10 mouse cellular contexts compared by ENCODE assay signal in the genomic region with DNA sequence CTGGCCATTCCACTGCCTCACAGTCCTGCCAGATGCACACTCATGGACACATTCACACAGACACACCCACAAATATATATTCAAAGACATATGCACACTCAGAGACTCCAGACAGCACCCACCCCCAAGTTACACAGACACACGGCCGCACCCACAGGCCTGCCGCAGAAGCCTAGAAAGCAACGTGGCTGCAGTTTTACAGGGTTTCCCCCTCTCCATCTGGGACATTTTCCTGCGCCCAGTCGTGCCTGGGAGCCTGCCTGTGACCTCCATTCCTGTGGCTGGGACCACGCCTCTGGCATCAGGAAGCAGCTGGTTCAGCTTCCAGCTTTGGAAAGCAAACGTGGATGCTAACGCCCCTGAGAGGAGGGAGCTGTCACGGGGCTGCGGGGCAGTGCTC. TPM values are rescaled to one million over a fixed set of nuclear protein-coding genes. Genes with fewer than 3 reads are reported as not detected.
DNase-seq lines count a peak whose midpoint lies in the region; ATAC-seq and TF ChIP-seq lines count a peak whose summit lies in the region.
"Had no signal": no experiment of that assay in that cellular context is flagged by ENCODE, and none has a peak within 500 bp of the region (broad histone marks: within the 10 kb centered on the region; RNA-seq: fewer than 3 reads in every experiment).

No protein-coding gene starts in this region.

- no peak for TF ChIP-seq CTCF in gastrocnemius, adult 2 months (IDR thresholded peaks at IDR 0.05)
- TF ChIP-seq CTCF in midbrain, postnatal 0 days (IDR thresholded peaks at IDR 0.05), result no peak

- no peaks in the 10 kb centered on the region for H3K36me3 ChIP-seq in midbrain, postnatal 0 days (ENCODE audit: insufficient read depth, low read length)
- no peaks in the 10 kb centered on the region for H3K36me3 ChIP-seq in midbrain, embryonic 16.5 days (ENCODE audit: control insufficient read depth, insufficient read depth, low read length)
- H3K36me3 ChIP-seq in limb, embryonic 10.5 days, result no peaks in the 10 kb centered on the region
- H3K36me3 ChIP-seq: forebrain, embryonic 12.5 days; liver, embryonic 13.5 days had no signal

- H3K9ac ChIP-seq in midbrain, postnatal 0 days (replicated peaks; ENCODE audit: low read length, poor library complexity, severe bottlenecking), result no peak overlapping the region
- H3K9ac ChIP-seq in midbrain, embryonic 16.5 days (ENCODE audit: low read depth, low read length), result no peak overlapping the region
- H3K9ac ChIP-seq: forebrain, embryonic 12.5 days; liver, embryonic 13.5 days had no signal

- no peak for ATAC-seq in midbrain, postnatal 0 days (ENCODE audit: low FRiP score)
- no peak for ATAC-seq in midbrain, embryonic 16.5 days

- H3K9me3 ChIP-seq in midbrain, postnatal 0 days (ENCODE audit: low read length), result no peaks in the 10 kb centered on the region
- no peaks in the 10 kb centered on the region for H3K9me3 ChIP-seq in midbrain, embryonic 16.5 days (replicated peaks; ENCODE audit: control insufficient read depth, low read length, poor library complexity, severe bottlenecking)
- H3K9me3 ChIP-seq in limb, embryonic 10.5 days (replicated peaks), result no peaks in the 10 kb centered on the region
- H3K9me3 ChIP-seq: forebrain, embryonic 12.5 days; liver, embryonic 13.5 days had no signal

- intact Hi-C loops in gastrocnemius, adult 2 months (cut with DNase I), result loop anchor here (5.0 kb wide), 1 partner anchor 41 kb away; no protein-coding TSS in a partner anchor
- intact Hi-C loops in heart, postnatal 25 days (cut with DNase I), result no loop called here

- no peaks in the 10 kb centered on the region; the same call in 1 of the 2 replicates for H3K27me3 ChIP-seq in midbrain, postnatal 0 days (ENCODE audit: insufficient read depth, low read length)
- H3K27me3 ChIP-seq in midbrain, embryonic 16.5 days (ENCODE audit: control insufficient read depth, insufficient read depth, low read depth, low read length), result no peaks in the 10 kb centered on the region
- H3K27me3 ChIP-seq in limb, embryonic 10.5 days (ENCODE audit: low read depth, poor library complexity, severe bottlenecking), result no peaks in the 10 kb centered on the region

- no peak overlapping the region for H3K4me2 ChIP-seq in midbrain, postnatal 0 days (ENCODE audit: low read depth, low read length, poor library complexity, severe bottlenecking)
- H3K4me2 ChIP-seq in midbrain, embryonic 16.5 days (ENCODE audit: low read length), result no peak overlapping the region
- H3K4me2 ChIP-seq: forebrain, embryonic 12.5 days; liver, embryonic 13.5 days had no signal

- peaks cover 13% of the 10 kb centered on the region; the same call in 1 of the 2 replicates for H3K4me1 ChIP-seq in midbrain, postnatal 0 days (ENCODE audit: insufficient read depth, low read length)
- H3K4me1 ChIP-seq in midbrain, embryonic 16.5 days (ENCODE audit: control insufficient read depth, insufficient read depth, low read length), result peaks cover 25% of the 10 kb centered on the region
- H3K4me1 ChIP-seq in limb, embryonic 10.5 days, result peaks cover 76% of the 10 kb centered on the region
- H3K4me1 ChIP-seq: liver, embryonic 13.5 days had no signal

- peak overlapping the region; percentile 38 for H3K27ac ChIP-seq in gastrocnemius, adult 2 months
- H3K27ac ChIP-seq in midbrain, postnatal 0 days (ENCODE audit: low read depth, low read length), result 0 out of 2 replicates have a peak overlapping the region, but pooled peaks have one; percentile 18
- no peak overlapping the region for H3K27ac ChIP-seq in midbrain, embryonic 16.5 days (ENCODE audit: low read length)
- peak overlapping the region; percentile 53; the same call in 1 of the 2 replicates for H3K27ac ChIP-seq in limb, embryonic 10.5 days
- H3K27ac ChIP-seq: forebrain, embryonic 12.5 days; liver, embryonic 13.5 days had no signal

- no peak overlapping the region for H3K4me3 ChIP-seq in gastrocnemius, adult 2 months
- H3K4me3 ChIP-seq in midbrain, postnatal 0 days (ENCODE audit: low read depth, low read length), result no peak overlapping the region
- H3K4me3 ChIP-seq in midbrain, embryonic 16.5 days (ENCODE audit: low read depth, low read length), result no peak overlapping the region
- H3K4me3 ChIP-seq in limb, embryonic 10.5 days, result no peak overlapping the region
- H3K4me3 ChIP-seq: forebrain, embryonic 12.5 days; liver, embryonic 13.5 days had no signal

- no peak for DNase-seq in gastrocnemius, adult 2 months
- DNase-seq in gastrocnemius, postnatal 25 days, result no peak
- DNase-seq in midbrain, postnatal 0 days (ENCODE audit: low spot score), result no peak
- DNase-seq in limb, embryonic 10.5 days (ENCODE audit: low spot score), result no peak
- no peak for DNase-seq in urinary bladder, adult 18-20 months (ENCODE audit: low spot score in 2 of 2)
- DNase-seq in layer of hippocampus, postnatal 10 days (ENCODE audit: low spot score in 2 of 2), result no peak
- DNase-seq in heart, postnatal 25 days (ENCODE audit: low spot score), result no peak
- DNase-seq: liver, embryonic 13.5 days had no signal

- 39% methylated on average over 11 of the region's 11 CpGs for WGBS in midbrain, postnatal 0 days
- WGBS in midbrain, embryonic 16.5 days, result 42% methylated on average over 11 of the region's 11 CpGs
- 39% methylated on average over 11 of the region's 11 CpGs for WGBS in limb, embryonic 10.5 days

RNA-seq across cellular contexts. Expression of gene Sdc3, which starts 46.2 kb away (rescaled TPM):
- total RNA-seq in gastrocnemius, adult 2 months (2021), result 10 to 100 TPM in 1 of 2 experiments, 1 to 10 TPM in 1; 8.5 to 12.5 TPM
- 10 to 100 TPM; 12.6 to 14.4 TPM for total RNA-seq in gastrocnemius, postnatal 25 days (2021)
- 645 and 733 TPM in 2 replicates for total RNA-seq in midbrain, postnatal 0 days (2014; rRNA removed)
- polyA plus RNA-seq in midbrain, postnatal 0 days (2015; fragmentation: Nextera tagmentation; extraction: Ambion mirVana), result 241 and 242 TPM in 2 replicates
- polyA plus RNA-seq in midbrain, embryonic 16.5 days (2015; fragmentation: Nextera tagmentation; extraction: Ambion mirVana), result 188 and 205 TPM in 2 replicates
- 26.7 and 38.1 TPM in 2 replicates for polyA plus RNA-seq in limb, embryonic 10.5 days (2016; fragmentation: Nextera tagmentation; extraction: Ambion mirVana)
- 100 to 1,000 TPM; 368 to 378 TPM for total RNA-seq in layer of hippocampus, postnatal 10 days (2021)
- total RNA-seq in heart, postnatal 25 days (2021), result 10 to 100 TPM; 37.7 to 41.9 TPM

Comparison
In these comparisons a context has a peak if more than half of its experiments do, and no peak if none do; other contexts are left out.
1. RNA of gene Sdc3, which starts 46.2 kb away (total RNA-seq): 645 to 733 TPM in midbrain, postnatal 0 days and 368 to 378 TPM in layer of hippocampus, postnatal 10 days; 37.7 to 41.9 TPM in heart, postnatal 25 days, 12.6 to 14.4 TPM in gastrocnemius, postnatal 25 days and 8.5 to 12.5 TPM in gastrocnemius, adult 2 months; every median in the first group is over 4 times any median in the second.